Mouse (Mus musculus) olfactory bulb, adult 2 months (tissue): ENCODE data around the gene Otp. TPM values are rescaled to one million over a fixed set of nuclear protein-coding genes. Genes with fewer than 3 reads are reported as not detected.

ENCODE experiments used
- H3K27ac ChIP-seq: fragments of 200-500 bp; 2 replicates; pipeline ENCODE4 v1.5.1; 2012; ENCODE audit warnings: low read depth, low read length; ENCODE audit not compliant: insufficient read depth
- H3K4me1 ChIP-seq: fragments of 200-500 bp; 2 replicates; pipeline ENCODE4 v1.6.1; 2012; ENCODE audit warnings: low read length; ENCODE audit not compliant: control insufficient read depth, insufficient read depth
- H3K4me3 ChIP-seq: fragments of 200-500 bp; 2 replicates; pipeline ENCODE4 v1.5.1; 2012; ENCODE audit warnings: mild to moderate bottlenecking, low read depth, low read length, moderate library complexity; ENCODE audit not compliant: insufficient read depth
- CTCF ChIP-seq: fragments of 200-500 bp; IDR thresholded peaks from 2 replicates; pipeline ENCODE4 v1.5.1; 2012; ENCODE audit warnings: low read depth, mild to moderate bottlenecking, low read length, moderate library complexity; ENCODE audit not compliant: insufficient read depth
- POLR2A ChIP-seq: fragments of 200-500 bp; IDR thresholded peaks from 2 replicates; pipeline ENCODE4 v1.6.1; 2012; ENCODE audit warnings: mild to moderate bottlenecking, low read depth, low read length, moderate library complexity; ENCODE audit not compliant: insufficient read depth
- WGBS: fragments of 180-500 bp; shearing (Covaris S2); methylation state at CpG from one replicate; pipeline ENCODE4 v1.1.7; 2018; 5-methylcytosine and 5-hydroxymethylcytosine counted together
- polyA plus RNA-seq: library from polyadenylated mRNA; stranded (reverse); fragments of >200 nt; gene quantifications from 2 replicates; pipeline ENCODE4 v1.2.4, GENCODE M21; 2012; ENCODE audit warnings: low replicate concordance; ENCODE audit not compliant: missing spikeins, insufficient read depth, insufficient read length

The Otp gene
- polyA plus RNA-seq, 1 experiment = not detected

- TF ChIP-seq POLR2A (no peak), CTCF (no peak)
- Histone ChIP-seq H3K27ac (no peak overlapping the region), H3K4me3 (no peak overlapping the region), H3K4me1 (no peaks in the 10 kb centered on the region)
- WGBS = 77% methylated on average over 5 of the region's 5 CpGs
Observed at GRCm38 (mm10) chr13:94915654-94916053, 40.3 kb downstream of the Otp start.

- no peak overlapping the region for H3K4me3 ChIP-seq
- TF ChIP-seq POLR2A (no peak), CTCF (no peak)
- 78% methylated on average over 3 of the region's 3 CpGs for WGBS
- H3K27ac ChIP-seq = no peak overlapping the region
- H3K4me1 ChIP-seq = no peaks in the 10 kb centered on the region
Observed at GRCm38 (mm10) chr13:94928086-94928485, 52.7 kb downstream of the Otp start.

Other genes with a start within 250 kb of the Otp start
- gene Tbca, start 86.7 kb upstream of the Otp start, polyA plus RNA-seq = not detected in 2 replicates
- not detected in 2 replicates for gene Wdr41, start 100.7 kb downstream of the Otp start, polyA plus RNA-seq